Mouse (Mus musculus) midbrain, postnatal 0 days (tissue): ENCODE data around the gene Ppox. TPM values are rescaled to one million over a fixed set of nuclear protein-coding genes. Genes with fewer than 3 reads are reported as not detected.
"Not testable (repeated sequence)": the region's sequence is repeated elsewhere in the genome, so short reads cannot be mapped to it uniquely, and the experiment has no call there.

Experiments
- ATAC-seq: fragments of 200-750 bp; cut with Nextera tagmentation; 2 replicates; pipeline ENCODE4 v1.8.0; 2017; ENCODE audit warnings: moderate number of reproducible peaks, mild to moderate bottlenecking, moderate TSS enrichment, moderate library complexity; ENCODE audit not compliant: low FRiP score
- DNase-seq: peaks from one replicate; pipeline ENCODE4 v3.0.0-alpha.2; 2015; ENCODE audit warnings: low spot score
- H3K27ac ChIP-seq: fragments of 300-500 bp; sonication (generic); 2 replicates; pipeline ENCODE4 v1.5.1; 2014; ENCODE audit warnings: low read depth, mild to moderate bottlenecking, low read length, mixed read lengths
- H3K27me3 ChIP-seq: fragments of 300-500 bp; sonication (generic); 2 replicates; pipeline ENCODE4 v1.6.1; 2014; ENCODE audit warnings: low read length, control low read depth, mixed read lengths; ENCODE audit not compliant: insufficient read depth
- H3K36me3 ChIP-seq: fragments of 300-500 bp; sonication (generic); 2 replicates; pipeline ENCODE4 v1.6.1; 2014; ENCODE audit warnings: low read length, control low read depth, mixed read lengths; ENCODE audit not compliant: insufficient read depth
- H3K4me1 ChIP-seq: fragments of 300-500 bp; sonication (generic); 2 replicates; pipeline ENCODE4 v1.6.1; 2014; ENCODE audit warnings: mild to moderate bottlenecking, control low read depth, antibody characterized with exemption, low read length, mixed read lengths; ENCODE audit not compliant: insufficient read depth
- H3K4me2 ChIP-seq: fragments of 300-500 bp; sonication (generic); 2 replicates; pipeline ENCODE4 v1.6.1; 2014; ENCODE audit warnings: low read depth, mild to moderate bottlenecking, low read length, mixed read lengths; ENCODE audit not compliant: poor library complexity, severe bottlenecking
- H3K4me3 ChIP-seq: fragments of 300-500 bp; sonication (generic); 2 replicates; pipeline ENCODE4 v1.5.1; 2014; ENCODE audit warnings: low read depth, mild to moderate bottlenecking, low read length, moderate library complexity
- H3K9ac ChIP-seq: fragments of 300-500 bp; sonication (generic); replicated peaks from 2 replicates; pipeline ENCODE4 v1.6.1; 2014; ENCODE audit warnings: mild to moderate bottlenecking, low read length, moderate library complexity, mixed read lengths; ENCODE audit not compliant: poor library complexity, severe bottlenecking
- H3K9me3 ChIP-seq: fragments of 300-500 bp; sonication (generic); 2 replicates; pipeline ENCODE4 v1.6.1; 2016; ENCODE audit warnings: low read length, control low read depth
- CTCF ChIP-seq: IDR thresholded peaks from 2 replicates; pipeline ENCODE4 v1.5.1; 2016; ENCODE audit warnings: antibody characterized with exemption, mild to moderate bottlenecking
- WGBS: fragments of 180-500 bp; shearing (Covaris S2); extraction: QIAGEN DNeasy Blood & Tissue Kit; methylation state at CpG from one replicate; pipeline ENCODE4 v1.1.7; 2014; 5-methylcytosine and 5-hydroxymethylcytosine counted together
- polyA plus RNA-seq: library from polyadenylated mRNA; unstranded; fragments of >200 nt; fragmentation: Nextera tagmentation; extraction: Ambion mirVana; gene quantifications from 2 replicates; pipeline ENCODE4 v1.2.1, GENCODE M21; 2015
- total RNA-seq: library from RNA; depleted of rRNA; stranded (reverse); fragments of >200 nt; gene quantifications from 2 replicates; pipeline ENCODE4 v1.2.3, GENCODE M21; 2014

Ppox gene
- total and polyA plus RNA-seq, 2 experiments from 2014 or later, result 31.3 to 45.9 TPM

GRCm38 (mm10) chr1:171245353-171245752 lies 35.6 kb downstream of the Ppox start:
- H3K4me2 ChIP-seq, result no peak overlapping the region
- ATAC-seq (no peak), DNase-seq (no peak)
- TF ChIP-seq CTCF, result no peak
- peaks cover 12% of the 10 kb centered on the region; the same call in 1 of the 2 replicates for H3K36me3 ChIP-seq
- no peaks in the 10 kb centered on the region for H3K27me3 ChIP-seq
- WGBS, result 93% methylated on average over 8 of the region's 8 CpGs
- H3K4me3 ChIP-seq, result no peak overlapping the region
- H3K4me1 ChIP-seq, result peaks cover 6% of the 10 kb centered on the region; the same call in 1 of the 2 replicates
- H3K27ac ChIP-seq, result no peak overlapping the region
- no peak overlapping the region for H3K9ac ChIP-seq
- no peaks in the 10 kb centered on the region for H3K9me3 ChIP-seq

GRCm38 (mm10) chr1:171241952-171242351 lies 39.0 kb downstream of the Ppox start:
- H3K27ac ChIP-seq, result not testable (repeated sequence)

DNA sequence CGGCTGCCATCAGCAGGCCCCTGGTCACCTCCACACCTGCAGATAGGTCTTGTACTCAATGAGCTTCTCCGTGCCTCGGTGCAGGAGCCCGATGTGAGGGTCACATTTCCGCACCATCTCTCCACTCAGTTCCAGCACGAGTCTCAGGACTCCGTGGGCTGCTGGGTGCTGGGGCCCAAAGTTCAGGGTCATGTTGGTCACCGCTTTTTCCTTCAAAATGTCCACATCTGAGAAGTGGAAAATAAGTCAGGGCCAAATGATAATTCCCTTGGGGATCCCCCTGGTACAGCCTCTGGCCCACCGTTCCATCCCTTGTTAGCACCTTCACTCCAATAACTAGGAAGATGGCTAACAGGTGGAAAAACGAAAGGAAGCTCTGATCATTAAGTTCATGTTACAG lies 40.1 kb downstream of the Ppox start:
- no peaks in the 10 kb centered on the region for H3K27me3 ChIP-seq
- WGBS, result 95% methylated on average over 10 of the region's 10 CpGs
- no peak overlapping the region for H3K4me2 ChIP-seq
- H3K4me3 ChIP-seq, result no peak overlapping the region
- peaks cover 49% of the 10 kb centered on the region for H3K36me3 ChIP-seq
- TF ChIP-seq CTCF, result no peak
- H3K4me1 ChIP-seq, result no peaks in the 10 kb centered on the region
- DNase-seq, result no peak
- H3K9ac ChIP-seq, result no peak overlapping the region
- no peak overlapping the region for H3K27ac ChIP-seq
- H3K9me3 ChIP-seq, result no peaks in the 10 kb centered on the region
- ATAC-seq, result no peak

More at GRCm38 (mm10) chr1:171241952-171242351, 39.0 kb downstream of the Ppox start:
- H3K4me2 ChIP-seq, ATAC-seq, H3K27me3 ChIP-seq, H3K9me3 ChIP-seq, H3K4me3 ChIP-seq, H3K9ac ChIP-seq, DNase-seq, H3K4me1 ChIP-seq: not testable (repeated sequence)
- peaks cover 40% of the 10 kb centered on the region for H3K36me3 ChIP-seq
- 86% methylated on average over 12 of the region's 12 CpGs for WGBS

- H3K4me3 ChIP-seq, result no peak overlapping the region
- H3K27me3 ChIP-seq, result no peaks in the 10 kb centered on the region
- H3K4me2 ChIP-seq, result no peak overlapping the region
- no peak overlapping the region for H3K27ac ChIP-seq
- no peaks in the 10 kb centered on the region for H3K4me1 ChIP-seq
- no peak for DNase-seq
- H3K9ac ChIP-seq, result no peak overlapping the region
- TF ChIP-seq CTCF, result no peak
- no peak for ATAC-seq
- peaks cover 55% of the 10 kb centered on the region for H3K36me3 ChIP-seq
- no peaks in the 10 kb centered on the region for H3K9me3 ChIP-seq
- 86% methylated on average over 15 of the region's 15 CpGs for WGBS
These were observed 40.8 kb downstream of the Ppox start for GRCm38 (mm10) chr1:171239992-171240744.

DNA sequence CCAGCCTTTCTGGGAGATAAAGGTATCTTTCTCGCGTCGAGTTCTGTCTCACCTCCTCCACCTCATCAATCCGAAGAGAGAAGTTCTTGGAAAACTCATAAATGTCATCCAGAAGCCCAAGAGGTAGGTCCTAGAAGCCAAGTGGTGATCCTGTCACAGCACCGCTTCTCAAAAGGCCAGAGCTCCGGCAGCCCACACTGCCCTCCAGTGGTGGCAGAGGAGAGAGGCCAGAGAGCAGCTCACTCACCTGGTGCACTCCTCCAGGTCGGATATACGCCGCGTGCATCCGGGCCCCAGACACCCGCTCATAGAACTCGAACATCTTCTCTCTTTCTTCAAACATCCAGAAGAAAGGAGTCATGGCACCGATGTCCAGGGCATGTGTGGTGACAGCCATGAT lies 42.5 kb downstream of the Ppox start:
- Histone ChIP-seq H3K4me1 (no peaks in the 10 kb centered on the region), H3K4me2 (no peak overlapping the region), H3K9me3 (no peaks in the 10 kb centered on the region), H3K4me3 (no peak overlapping the region), H3K36me3 (peaks cover 69% of the 10 kb centered on the region), H3K27ac (no peak overlapping the region), H3K27me3 (no peaks in the 10 kb centered on the region), H3K9ac (no peak overlapping the region)
- DNase-seq, result peak; percentile 57
- ATAC-seq, result no peak
- TF ChIP-seq CTCF, result peak; percentile 79
- 67% methylated on average over 14 of the region's 14 CpGs for WGBS

DNA sequence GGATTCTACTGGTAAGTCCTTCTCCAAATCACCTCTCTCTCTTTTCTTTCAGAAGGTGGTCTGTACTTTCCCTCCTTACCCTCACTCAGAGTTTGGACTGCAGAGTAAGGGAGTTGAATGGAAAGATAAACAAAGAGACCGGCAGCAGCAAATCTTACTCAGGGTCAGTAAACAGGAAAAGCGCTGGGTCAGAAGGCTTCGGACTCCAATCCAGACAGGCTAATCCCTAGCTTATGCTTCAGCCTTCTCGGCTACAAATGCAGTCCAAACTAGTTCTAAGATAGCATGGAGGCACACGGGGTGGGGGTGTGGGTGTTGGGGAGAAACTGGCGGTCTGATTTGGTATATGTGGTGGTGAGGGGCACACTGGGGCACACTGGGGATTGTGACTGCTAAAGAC lies 43.5 kb downstream of the Ppox start:
- no peak for ATAC-seq

More for the DNA sequence above, 43.5 kb downstream of the Ppox start:
- no peaks in the 10 kb centered on the region for H3K9me3 ChIP-seq
- no peak overlapping the region for H3K4me3 ChIP-seq
- H3K9ac ChIP-seq, result no peak overlapping the region
- H3K27me3 ChIP-seq, result no peaks in the 10 kb centered on the region
- no peak for TF ChIP-seq CTCF
- H3K4me2 ChIP-seq, result no peak overlapping the region
- H3K27ac ChIP-seq, result no peak overlapping the region
- H3K4me1 ChIP-seq, result no peaks in the 10 kb centered on the region
- peaks cover 68% of the 10 kb centered on the region for H3K36me3 ChIP-seq
- DNase-seq, result no peak
- 84% methylated on average over 6 of the region's 6 CpGs for WGBS
